Mouse (Mus musculus) mesoderm, embryonic 11.5 days (tissue): ENCODE data around the gene Atp8a2.
"Not testable (repeated sequence)": the region's sequence is repeated elsewhere in the genome, so short reads cannot be mapped to it uniquely, and the experiment has no call there.

Source experiments
- DNase-seq: peaks from one replicate; pipeline ENCODE4 v3.0.0-alpha.2; 2012; ENCODE audit warnings: low read depth, low spot score

Gene Atp8a2

DNA sequence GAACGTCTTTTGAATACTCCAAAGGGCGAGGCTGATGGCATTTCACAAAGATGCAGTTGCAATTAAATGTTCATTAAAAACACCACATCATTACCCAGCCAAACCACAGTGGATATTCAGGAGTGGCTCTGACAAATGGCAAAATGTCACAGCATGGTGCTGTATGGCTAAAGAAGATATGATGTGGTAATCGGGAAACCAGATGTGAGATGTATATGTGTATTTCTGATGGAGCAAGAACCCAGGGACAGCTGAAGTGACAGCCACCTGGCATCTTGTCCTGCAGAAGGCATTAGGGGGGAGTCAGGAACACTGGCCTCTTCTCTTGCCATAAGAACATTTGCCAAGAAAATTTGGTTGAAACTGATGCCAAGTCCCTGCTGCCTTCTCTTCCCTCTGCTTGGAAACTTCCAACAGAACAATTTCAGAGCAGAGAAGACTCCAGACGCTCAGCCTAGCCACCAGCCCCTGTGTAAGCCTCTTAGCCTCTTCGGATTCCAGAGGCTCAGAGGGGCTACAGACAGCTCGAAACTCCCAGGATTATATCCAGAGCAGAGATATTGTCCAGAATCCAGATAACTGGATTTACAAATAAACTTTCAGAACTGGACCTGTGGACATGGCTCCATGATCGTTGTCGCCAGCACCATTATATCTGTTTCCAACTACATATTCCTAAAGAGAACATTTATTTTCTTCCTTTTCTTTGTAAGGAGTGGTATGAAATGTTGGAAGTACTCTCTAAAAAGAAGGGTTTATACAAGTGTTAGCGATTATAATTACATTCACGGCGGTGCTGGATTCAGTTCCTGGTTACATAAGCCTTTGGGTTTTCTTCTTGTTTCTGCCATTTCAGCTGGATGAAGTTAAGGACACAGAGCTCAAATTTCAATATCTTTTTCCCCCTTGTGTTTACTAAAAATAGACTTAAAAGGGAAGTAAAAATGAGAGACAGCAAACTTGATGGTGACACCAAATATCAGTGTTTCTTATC is 413.3 kb downstream of the Atp8a2 start:
- no peak for DNase-seq

DNA sequence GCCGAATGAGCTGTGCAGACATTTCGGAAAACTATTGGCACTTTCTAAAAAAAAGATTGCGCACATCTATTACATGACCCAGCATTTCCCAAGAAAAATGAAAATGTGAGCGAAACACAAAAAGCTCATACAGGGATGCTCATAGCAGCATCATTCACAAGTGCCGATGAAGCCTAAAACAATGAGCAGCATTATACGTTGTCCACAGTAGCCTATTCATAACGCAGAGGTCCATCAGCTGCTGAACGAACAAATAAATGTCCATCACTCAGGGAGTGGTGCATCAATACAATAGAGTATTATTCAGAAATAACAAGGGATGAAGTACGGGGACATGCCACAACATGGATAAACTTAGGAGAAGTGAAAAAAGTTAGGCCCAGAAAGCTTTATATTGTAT is 416.6 kb downstream of the Atp8a2 start:
- DNase-seq: no peak

GRCm38 (mm10) chr14:59762227-59762626 is 434.8 kb downstream of the Atp8a2 start:
- no peak for DNase-seq

- no peak for DNase-seq
Observed at GRCm38 (mm10) chr14:59759900-59760493, 437.0 kb downstream of the Atp8a2 start.

DNA sequence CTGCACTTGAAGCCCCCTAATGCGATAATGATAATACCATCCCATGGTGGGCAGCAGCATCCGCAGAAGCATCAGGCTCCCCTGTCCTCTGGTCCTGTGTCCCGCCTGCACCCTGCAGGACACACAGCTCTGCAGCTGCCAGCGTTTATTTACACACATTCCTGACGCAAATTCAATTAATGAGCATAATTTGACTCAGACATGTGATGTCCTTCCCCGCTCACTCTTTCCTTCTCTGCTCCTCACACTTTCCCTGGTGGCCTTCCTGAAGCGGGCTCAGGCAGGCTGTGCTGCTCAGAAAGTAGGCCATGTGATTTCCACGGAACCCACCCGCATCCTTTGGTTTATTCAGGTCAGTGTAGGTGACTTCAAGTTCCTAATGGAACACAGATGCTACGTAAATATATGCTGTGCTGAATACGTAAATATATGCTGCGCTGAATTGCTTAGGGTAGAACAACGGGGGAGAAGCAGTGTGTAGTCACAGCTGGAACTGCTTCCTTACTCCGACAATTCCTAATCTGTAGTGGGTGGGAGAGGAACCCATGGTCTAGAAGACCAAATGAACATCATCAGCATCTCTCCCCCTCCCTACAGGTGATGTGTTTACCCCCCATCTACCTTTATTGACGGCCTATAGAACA is 437.7 kb downstream of the Atp8a2 start:
- no peak for DNase-seq

DNA sequence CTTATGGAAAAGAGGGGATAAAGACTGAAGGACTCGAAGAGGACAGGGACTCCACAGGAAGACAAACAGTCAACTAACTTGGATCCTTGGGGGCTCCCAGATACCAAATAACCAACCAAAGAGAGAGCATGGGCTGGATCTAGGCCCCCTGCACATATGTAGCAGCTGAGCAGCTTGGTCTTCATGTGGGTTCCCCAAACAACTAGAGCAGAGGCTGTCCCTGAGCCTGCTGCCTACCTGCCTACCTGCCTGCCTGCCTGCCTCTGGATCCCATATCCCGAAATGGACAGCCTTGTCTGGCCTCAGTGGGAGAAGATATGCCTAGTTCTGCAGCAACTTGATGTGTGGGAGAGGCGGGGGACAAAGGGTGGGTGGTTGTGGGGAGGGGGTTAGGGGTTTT is 444.6 kb downstream of the Atp8a2 start:
- no peak for DNase-seq

- DNase-seq: no peak
Observed at GRCm38 (mm10) chr14:59750005-59750404, 447.0 kb downstream of the Atp8a2 start.

GRCm38 (mm10) chr14:59745676-59746075 is 451.3 kb downstream of the Atp8a2 start:
- no peak for DNase-seq

DNA sequence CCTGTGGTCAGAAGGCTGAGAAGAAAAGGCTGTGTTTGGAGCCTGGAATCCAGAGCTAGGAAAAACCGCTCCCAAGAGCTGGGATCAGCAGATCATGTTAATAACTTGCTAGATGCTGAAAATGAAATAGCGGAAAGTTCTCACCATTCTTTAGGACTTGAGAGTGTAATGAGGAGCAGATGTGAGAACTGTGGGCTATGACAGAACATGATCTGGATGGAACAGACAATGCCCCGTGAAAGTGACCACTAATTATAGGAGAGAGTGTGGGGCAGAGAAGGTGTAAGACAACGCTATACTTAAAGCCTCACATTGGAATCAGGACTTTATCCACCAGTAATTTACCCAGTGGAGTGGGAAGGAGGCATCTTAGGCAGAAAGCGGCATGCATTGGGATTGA is 455.2 kb downstream of the Atp8a2 start:
- DNase-seq: no peak

DNA sequence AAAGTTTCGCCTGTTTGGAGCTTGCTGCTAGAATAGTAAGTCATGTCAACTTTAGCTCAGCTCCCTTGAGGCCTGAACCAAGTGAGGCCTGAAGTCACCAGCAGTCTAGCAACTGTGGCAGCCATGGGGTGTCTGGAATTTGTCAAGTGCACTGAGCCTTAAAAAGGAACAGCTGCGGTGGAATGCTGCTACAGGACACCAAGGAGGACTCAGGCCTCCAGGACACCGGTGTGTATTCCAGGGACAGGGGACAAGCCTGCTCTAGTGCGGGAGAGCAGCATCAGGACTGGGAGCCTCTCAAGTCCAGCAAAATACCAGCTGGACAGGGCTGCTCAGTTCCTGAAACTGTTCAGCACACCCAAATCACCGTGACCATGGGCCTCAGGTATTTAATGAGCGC is 457.5 kb downstream of the Atp8a2 start:
- peak; percentile 64 for DNase-seq

DNA sequence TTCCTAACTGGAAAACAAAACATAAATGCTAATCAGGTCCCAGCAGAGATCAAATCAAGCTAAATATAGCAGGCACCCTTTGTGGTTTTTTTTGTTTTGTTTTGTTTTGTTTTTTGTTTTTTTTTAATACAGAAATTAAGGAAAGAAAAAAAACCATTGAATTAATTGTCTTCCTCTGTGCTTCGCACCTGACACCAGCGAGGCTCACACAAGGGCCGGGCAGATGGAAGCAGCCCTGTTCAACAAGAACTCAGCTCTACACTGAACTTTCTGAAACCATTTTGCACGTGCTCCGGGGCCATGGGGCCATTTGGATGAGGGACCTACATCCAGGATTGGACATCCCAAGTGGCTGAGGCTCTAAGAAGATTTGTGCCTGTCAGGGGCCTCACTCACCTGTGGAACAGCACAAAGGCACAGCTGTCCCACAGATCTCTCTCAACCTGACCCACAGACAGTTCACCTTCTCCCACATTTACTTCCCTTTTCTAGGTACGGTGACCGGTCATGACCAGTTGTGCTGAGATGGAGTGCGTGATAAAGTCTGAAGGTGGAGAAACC is 459.2 kb downstream of the Atp8a2 start:
- no peak for DNase-seq

DNA sequence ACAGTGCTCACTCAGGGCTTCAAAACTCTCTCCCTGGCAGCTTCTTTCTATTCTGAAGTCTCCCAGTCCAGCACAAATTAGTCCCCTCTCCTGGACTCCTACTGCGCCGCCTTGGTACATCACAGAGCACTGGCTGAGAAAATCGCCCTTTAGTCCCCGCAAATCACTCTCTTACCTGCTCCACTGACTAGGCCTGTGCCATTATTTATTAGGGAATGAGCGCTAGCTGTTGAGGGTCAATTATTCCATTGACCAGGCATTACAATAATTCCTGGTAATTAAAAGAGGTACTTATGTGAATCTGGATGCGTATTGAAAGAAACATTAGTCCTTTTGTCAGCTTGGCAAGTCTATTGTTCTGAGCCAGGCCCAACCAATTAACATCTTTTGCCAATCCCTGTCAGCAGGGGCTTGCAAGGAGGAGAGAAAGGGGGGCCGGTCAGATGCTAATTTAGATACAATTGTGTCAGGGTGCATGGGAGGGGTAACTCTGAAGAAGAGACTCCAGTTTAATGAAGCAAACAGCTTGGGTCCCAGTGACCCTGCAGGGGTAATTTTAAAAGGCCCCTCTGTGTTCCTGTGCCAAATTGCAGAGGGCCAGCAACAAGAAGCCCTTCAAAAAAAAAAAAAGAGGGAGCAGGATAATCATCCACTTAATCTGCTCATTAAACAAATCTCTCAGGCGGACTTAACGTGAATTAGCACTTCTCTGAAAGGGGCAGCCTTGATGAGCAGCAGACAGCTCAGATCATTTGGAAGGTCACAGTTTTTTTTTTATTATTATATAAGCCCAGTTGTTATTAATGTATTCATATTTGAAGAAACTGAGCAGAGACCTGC is 459.9 kb downstream of the Atp8a2 start:
- DNase-seq: peak; percentile 39

DNA sequence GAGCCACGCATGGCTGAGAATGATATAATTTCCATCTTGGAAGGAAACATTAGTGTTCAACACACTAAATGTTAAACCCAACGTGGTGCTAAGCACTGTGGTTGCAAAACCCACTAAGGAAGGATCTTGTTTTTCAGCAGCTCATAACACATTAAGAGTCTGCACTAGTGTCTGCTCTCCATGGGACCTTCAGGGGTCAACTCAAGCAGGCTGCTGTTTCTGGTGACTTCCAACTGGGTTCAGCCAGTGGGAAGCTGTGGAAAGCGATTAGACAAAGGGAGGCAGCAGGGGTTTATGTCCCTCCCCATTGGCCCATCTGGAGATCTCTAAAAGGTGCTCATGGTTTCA is 467.0 kb downstream of the Atp8a2 start:
- no peak for DNase-seq

GRCm38 (mm10) chr14:59729298-59730042 is 467.5 kb downstream of the Atp8a2 start:
- DNase-seq: no peak

DNA sequence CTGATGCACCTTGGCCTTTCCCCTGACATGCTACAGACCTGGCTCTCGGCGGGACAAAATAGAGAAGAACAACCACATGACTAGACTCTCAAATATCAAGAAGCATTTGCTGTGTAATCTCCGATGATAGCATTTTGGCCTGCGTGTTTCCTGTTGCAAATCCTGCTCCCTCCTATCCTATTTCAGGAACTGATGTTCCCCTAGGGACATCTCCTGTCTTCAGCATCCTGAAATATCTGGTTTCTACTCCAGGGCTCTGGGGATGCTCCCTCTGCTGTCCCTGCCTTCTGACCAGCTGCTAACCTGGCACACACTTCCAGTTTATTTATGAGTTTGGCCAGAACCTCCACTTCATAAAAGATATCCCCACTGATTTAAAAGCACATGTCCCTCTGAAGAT is 470.0 kb downstream of the Atp8a2 start:
- DNase-seq: no peak

DNA sequence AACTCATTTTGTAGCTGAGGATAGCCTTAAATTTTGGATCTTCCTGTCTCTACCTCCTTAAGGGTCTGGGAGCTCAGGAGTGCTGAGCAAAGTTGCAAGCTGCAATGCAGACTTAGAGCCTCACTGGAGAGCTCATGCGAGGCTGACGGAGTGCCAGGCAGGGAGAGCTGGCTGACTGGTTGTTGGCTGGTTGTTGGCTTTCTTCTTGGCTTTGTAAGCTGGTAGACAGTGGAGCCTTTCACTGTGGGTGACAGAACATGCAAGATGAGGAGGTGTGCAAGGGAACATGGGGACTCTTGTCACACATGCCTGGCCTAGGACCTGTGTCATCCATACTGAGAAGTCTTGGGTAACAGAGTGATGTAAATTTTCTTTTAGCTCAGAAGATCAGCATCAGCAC is 473.8 kb downstream of the Atp8a2 start:
- no peak for DNase-seq

DNA sequence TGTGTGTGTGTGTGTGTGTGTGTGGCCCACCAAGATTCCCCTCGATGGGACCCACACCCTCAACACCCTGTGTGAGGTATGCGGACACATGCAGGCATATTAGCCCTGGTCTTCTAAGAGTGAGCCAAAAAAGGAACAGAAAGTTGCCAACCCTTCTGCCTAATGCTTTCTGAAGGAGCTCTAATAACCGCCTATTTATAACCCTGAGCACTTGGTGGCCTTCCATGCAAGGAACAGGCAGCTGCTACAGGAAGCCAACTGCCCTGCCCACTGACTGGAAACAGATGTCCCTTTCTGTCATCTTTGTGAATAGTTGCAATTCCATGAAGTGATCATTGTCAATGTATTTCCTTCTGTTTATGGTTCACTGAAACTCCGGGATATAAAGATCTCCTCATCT is 475.0 kb downstream of the Atp8a2 start:
- DNase-seq: peak; percentile 23

DNA sequence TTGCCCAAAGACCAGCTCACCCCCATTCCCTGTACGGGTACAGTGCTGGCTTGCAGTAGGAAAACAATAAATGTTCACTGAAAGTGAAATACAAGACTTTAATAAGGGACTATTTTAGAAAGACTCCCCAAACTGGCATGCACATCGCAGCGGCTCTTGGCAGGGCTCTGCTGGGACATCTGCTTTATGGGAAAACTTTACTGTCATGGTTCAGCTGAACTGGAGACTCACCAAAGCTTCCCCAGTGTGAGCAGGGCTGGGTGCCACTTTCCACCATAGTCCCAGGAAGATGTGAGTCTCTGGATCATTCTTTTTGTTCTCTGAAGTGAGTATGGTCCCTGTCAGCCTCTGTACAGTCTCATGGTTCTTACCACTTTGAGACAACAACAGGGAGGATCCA is 475.6 kb downstream of the Atp8a2 start:
- no peak for DNase-seq

DNA sequence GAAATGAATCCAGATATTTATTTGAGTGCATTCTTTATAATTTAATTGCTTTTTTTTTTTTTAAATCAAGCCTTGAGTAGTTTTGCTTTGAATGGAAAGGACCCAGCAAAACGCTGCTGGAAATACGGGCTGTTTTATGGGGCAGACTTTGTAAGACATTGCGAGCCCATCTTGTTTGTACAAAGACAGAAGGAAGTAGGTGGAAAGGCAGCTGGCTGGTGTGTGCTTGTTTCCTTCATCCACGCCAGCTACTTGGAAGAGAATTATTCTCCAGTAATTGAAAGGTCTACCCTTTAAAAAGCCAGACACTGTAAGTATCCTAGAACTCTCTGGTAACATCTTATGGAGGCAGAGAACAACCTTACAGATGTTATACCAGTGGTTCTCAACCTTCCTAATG is 476.6 kb downstream of the Atp8a2 start:
- DNase-seq: no peak

DNA sequence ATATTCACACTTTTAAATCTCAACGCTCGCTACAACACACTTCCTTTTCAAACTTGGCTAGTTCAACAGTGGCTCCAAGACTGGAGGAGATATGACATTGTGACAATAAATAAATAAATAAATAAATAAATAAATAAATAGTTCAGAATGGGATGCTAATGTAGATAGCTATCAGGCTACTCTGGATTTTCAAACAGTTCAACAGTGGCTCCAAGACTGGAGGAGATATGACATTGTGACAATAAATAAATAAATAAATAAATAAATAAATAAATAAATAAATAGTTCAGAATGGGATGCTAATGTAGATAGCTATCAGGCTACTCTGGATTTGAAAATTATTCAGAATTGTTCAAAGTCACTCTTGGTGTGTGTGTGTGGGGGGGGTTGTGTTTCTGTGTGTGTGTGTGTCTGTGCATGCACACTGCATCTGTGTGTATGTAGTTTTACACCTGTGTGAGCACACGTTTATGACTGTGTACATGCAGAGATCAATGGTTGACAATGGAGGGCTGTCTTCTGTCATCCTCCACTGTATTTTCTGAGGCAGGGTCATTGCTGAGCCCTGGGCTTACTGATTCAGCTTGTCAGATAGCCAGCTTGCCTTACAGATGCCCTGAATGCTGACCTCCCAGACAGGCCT is 480.4 kb downstream of the Atp8a2 start:
- not testable (repeated sequence) for DNase-seq
